Mouse (Mus musculus) cortical plate, adult 2 months (tissue): ENCODE measurements around the gene Igdcc3.

ENCODE experiments used
- CTCF ChIP-seq: fragments of 200-500 bp; IDR thresholded peaks from 2 replicates; pipeline ENCODE4 v1.5.1; 2011; ENCODE audit warnings: mild to moderate bottlenecking, control low read depth, low read length; ENCODE audit not compliant: insufficient read depth; ENCODE audit errors: extremely low read depth
- POLR2A ChIP-seq: fragments of 200-500 bp; IDR thresholded peaks from 2 replicates; pipeline ENCODE4 v1.6.1; 2011; ENCODE audit warnings: mild to moderate bottlenecking, low read length, control low read depth; ENCODE audit not compliant: insufficient read depth; ENCODE audit errors: extremely low read depth

DNA sequence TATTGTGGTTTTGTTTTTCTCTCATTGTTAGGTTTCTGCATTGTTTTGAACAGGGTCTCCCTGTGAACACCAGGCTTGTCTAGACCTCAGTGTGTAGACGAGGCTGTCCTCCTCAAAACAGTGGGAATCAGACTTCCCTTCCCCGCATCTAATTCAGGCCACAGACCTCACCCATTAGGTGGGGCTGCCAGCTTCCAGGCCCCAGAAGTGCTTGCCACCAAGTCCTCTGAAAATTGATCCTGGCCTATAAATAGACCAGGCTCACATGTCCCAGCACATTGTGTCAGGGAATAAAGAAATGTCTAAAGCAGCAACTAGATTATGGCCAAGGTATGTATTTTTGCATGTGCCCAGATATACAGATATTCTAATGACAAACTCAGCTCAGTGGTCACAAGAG, 25.1 kb upstream of the Igdcc3 start:
- TF ChIP-seq CTCF: no peak
- TF ChIP-seq POLR2A: no peak
